Mouse (Mus musculus) embryo, embryonic 11 days (tissue): ENCODE measurements around the gene Gdf1.
A peak's percentile ranks its signal among the peaks of the same experiment; 100 is the strongest.

Experiments
- DNase-seq: peaks from one replicate; pipeline ENCODE4 v3.0.0-alpha.2; 2015

The Gdf1 gene

GRCm38 (mm10) chr8:70366588-70366987 lies 37.0 kb downstream of the Gdf1 start:
- no peak for DNase-seq

- no peak for DNase-seq
These were observed 40.9 kb downstream of the Gdf1 start for GRCm38 (mm10) chr8:70370476-70370875.

- DNase-seq, result no peak
These were observed 42.3 kb downstream of the Gdf1 start for GRCm38 (mm10) chr8:70371951-70372350.

DNA sequence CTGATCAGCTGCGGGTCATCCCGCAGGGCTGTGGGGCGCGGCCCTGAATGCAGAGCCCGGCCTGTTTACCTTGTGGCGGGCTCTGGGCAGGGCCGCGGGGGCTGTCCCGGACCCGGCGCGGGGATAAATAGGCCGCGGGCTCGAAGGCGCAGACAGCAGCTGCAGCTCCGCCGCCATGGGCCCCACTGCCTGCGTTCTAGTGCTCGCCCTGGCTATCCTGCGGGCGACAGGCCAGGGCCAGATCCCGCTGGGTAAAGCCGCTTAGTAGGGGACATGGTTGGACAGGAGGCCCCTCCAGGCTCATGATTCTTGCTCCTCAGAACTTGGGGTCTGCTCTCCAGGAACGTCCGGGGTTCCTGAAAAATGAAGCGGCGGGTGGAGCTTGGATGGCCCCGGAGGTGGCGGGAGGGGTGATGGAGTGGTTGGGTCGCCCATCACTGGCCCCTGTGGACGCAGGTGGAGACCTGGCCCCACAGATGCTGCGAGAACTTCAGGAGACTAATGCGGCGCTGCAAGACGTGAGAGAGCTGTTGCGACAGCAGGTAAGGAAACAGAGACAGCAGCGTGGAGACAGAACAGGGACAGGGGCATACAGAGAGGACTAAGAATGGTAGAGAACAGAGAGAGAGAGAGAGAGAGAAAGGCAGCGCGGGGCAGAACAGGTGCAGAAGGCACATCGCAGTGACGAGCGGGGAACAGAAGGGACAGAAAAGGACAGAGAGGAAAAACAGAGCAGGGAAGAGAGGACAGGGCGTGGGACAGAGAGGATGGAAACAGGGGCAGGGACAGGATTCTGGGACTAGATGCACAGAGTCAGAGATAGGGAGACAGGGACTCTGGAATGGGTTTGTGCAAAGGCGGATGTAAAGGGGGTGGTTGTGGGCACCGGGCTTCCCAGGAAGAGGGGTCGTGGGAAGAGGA lies 44.0 kb downstream of the Gdf1 start, which contains the start of gene Comp:
Gene Comp, plus strand, starts transcription at position 162 of the 921 bp plus-strand sequence.
- DNase-seq, result peak; percentile 16

- peak; percentile 86 for DNase-seq
These were observed 44.8 kb downstream of the Gdf1 start for GRCm38 (mm10) chr8:70374318-70374927.

DNA sequence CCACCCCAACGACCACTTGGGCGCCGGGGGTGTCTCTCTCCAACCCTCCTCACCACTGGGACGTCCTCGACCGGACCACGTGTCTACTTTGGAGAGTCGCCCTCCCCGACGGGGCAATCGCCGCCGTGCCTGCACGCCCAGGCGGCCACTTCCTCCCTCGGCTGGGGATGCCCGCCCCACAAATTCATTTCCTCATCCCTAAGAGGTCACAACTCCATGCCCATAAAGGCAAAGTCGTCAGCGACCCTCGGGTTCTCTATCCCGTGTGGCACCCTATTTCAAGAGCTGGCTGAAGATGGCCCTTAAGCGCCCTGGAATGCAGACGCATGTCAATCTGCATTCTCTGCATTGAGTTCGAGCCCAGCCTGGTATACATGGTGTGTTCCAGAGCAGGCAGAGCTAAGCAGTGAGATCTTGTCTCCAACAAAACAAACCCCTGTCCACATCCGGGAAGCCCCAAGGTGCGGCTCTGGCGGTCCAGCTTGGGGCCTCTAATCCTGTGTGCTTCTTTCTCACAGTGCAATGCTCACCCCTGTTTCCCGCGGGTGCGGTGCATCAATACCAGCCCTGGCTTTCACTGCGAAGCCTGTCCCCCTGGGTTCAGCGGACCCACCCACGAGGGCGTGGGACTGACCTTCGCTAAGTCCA lies 45.7 kb downstream of the Gdf1 start:
- no peak for DNase-seq

- no peak for DNase-seq
These were observed 46.7 kb downstream of the Gdf1 start for GRCm38 (mm10) chr8:70376275-70376741.

DNA sequence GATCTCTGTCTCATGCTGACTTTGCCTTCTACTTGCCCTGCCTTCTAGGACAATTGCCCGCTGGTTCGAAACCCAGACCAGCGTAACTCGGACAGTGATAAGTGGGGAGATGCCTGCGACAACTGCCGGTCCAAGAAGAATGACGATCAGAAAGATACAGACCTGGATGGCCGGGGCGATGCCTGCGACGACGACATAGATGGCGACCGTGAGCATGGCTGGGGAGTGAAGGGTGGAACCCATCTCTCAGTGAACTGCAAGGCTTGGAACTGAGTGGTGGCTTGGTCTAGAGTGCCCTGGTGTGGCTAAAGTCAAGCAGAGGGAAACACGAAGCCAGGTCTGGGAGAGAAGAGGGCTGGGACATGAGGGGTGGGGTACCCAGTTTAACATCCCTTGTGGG lies 47.4 kb downstream of the Gdf1 start:
- DNase-seq, result no peak

- DNase-seq, result no peak
These were observed 50.5 kb downstream of the Gdf1 start for GRCm38 (mm10) chr8:70380069-70380468.
